Mouse (Mus musculus) NIH3T3 (cell line): ENCODE data around the gene Tmem54.

Experiments used
- DNase-seq: peaks from one replicate; pipeline ENCODE4 v3.0.0-alpha.2; 2012; ENCODE audit warnings: low read depth

Tmem54 gene

DNA sequence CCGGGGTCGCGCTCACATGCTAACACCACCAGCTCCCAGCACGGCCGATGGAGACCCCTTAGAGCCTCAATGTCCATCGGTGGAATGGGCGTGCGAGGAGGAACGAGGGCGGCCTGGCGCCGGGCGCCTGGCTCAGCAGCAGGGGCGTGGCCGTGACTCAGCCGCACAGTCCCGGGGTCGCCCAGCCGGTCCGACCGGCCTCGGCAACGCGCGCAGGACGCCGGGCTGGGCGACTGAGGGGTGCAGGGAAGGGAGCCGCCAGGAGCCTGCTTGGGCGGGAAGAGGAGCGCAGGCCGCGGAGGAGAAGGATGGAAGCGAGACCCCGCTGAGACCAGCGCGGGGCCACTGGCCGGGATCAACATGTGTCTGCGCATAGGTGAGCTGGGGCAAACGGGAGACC, at the start of gene Tmem54:
Gene Tmem54, plus strand, starts transcription at position 193 of the 400 bp plus-strand sequence.
- DNase-seq = no peak

DNA sequence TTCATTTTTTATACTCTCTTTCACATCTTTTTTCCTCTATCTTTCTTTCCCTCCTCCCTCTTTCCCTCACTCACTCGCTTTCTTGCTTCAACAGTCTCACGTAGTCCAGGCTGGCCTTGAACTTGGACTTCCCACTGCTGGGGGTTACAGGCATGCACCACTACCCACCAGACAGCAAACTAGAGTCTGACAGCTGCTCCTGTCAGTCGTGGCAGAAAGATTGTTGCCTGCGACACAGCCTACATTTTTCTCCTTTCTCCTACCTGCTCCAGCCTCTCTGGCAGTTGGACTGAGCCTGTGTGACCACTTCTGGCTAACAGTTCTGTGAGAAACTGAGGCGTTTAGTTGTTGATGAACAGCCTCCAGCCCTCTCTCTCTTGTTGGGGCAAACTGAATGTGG, 49.8 kb upstream of the Tmem54 start:
- no peak for DNase-seq

DNA sequence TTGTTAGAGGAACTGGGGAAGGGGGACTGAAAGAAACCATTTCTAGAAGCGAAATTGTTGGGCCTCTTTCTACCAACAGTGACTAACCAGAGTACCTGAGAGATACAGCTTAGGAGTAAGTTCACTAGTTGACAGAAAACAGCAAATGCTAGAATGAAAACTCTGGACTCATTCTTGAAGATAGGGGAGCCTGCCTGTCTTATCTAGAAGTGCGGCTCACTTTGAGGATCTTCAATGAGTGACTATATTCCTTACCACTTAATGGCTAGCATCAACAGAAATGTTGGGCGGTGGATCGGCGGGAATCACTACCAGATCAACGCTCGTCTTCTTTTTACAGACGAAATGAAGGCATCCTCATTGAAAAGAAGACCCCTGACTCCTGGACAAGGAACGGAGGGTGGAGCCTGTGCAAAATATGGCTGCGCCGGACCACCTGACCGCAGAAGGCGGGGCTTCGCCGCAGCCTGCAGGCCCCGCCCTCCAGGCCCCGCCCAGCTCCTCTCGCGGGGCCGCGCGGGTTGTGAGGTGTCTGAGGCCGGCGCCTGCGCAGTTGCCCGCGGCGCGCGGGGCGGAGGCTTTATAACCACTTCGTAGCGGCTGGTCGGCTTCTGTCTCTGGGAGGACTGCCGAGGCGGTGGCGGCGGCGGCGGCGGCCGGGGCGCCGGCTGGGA, 47.7 kb upstream of the Tmem54 start:
- peak; percentile 100 for DNase-seq

DNA sequence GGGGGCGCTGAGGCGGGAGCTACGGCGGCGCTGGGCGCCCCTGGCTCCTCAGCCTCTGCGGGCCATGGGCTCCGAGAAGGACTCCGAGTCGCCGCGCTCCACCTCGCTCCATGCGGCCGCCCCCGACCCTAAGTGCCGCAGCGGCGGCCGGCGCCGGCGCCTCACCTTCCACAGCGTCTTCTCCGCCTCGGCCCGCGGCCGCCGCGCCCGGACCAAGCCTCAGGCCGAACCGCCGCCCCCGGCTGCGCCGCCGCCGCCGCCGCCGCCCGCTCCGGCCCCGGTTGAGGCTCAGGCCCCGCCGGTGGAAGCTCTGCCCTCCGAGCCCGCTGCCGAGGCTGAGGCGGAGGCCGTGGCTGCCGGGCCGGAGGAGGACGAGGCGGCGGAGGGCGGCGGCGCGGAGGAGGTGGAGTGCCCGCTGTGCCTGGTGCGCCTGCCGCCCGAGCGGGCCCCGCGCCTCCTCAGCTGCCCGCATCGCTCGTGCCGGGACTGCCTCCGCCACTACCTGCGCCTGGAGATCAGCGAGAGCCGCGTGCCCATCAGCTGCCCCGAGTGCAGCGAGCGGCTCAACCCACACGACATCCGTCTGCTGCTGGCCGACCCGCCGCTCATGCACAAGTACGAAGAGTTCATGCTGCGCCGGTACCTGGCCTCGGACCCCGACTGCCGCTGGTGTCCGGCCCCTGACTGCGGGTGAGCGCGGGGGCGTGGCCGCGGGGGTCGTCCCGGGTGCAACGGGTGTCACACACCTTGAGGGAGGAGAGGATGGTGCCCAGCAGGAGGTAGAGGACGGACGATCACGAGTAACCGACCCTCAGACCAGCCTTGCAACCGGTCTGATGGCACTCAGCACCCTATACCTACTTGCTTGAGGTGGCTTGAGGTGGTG, 46.9 kb upstream of the Tmem54 start, which contains the start of gene Rnf19b:
Gene Rnf19b, plus strand, starts transcription at position 65 of the 886 bp plus-strand sequence.
- no peak for DNase-seq

DNA sequence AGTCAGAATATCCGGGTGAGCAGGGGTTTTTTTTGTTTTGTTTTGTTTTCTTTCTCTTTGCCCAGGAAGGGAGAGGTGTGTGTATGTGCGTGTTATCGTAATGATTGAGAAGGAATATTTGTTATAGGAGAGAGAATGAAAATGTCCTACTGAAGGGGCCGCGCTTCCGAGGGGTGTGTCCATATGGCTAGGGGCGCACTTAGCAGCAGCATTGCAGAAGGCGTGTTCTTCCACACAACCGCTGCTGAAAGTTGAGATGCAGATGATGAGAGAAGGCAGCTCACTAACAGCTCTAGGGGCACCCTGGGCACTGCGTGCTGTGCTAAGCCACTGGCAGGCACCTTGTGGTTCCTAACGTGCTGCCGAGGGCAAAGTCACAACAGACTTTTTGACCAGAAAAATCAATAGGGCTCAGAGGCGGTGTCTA, 46.2 kb upstream of the Tmem54 start:
- DNase-seq = peak; percentile 71

DNA sequence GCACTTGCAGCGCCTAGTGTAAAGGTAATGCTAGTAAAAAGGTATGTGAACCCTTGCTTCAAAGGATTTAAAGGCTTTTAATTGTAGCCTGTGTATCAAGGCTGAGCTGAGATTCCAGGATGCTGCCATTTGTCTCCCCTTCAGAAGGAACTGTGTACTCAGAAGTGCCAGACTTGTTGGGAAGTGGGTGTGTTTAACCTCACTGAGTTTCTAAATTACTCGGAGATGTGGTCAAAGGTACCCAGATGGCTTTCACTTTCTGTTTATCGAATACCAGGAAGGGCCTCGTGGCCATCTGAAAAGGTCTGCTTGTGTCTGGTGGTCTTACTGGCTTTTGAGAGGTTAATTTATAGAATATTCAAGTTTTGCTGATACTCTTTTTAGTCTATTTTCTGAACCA, 45.4 kb upstream of the Tmem54 start:
- DNase-seq = peak; percentile 36

DNA sequence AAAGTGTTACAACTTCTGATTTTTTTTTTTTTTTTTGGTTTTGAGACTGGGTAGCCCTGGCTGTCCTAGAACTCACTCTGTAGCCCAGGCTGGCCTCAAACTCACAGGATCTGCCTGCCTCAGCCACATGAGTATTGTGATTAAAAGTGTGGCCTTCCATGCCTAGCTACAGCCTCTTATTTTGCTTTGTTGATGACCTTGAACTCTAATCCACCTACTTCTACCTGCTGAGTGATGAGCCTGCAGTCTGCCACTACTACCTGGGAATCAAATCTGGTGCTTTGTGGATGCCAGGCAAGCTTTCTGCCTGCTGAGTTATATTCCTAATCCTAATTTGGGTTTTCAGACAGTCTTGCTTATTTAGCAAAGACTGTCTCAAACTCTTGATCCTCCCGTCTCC, 43.9 kb upstream of the Tmem54 start:
- no peak for DNase-seq

DNA sequence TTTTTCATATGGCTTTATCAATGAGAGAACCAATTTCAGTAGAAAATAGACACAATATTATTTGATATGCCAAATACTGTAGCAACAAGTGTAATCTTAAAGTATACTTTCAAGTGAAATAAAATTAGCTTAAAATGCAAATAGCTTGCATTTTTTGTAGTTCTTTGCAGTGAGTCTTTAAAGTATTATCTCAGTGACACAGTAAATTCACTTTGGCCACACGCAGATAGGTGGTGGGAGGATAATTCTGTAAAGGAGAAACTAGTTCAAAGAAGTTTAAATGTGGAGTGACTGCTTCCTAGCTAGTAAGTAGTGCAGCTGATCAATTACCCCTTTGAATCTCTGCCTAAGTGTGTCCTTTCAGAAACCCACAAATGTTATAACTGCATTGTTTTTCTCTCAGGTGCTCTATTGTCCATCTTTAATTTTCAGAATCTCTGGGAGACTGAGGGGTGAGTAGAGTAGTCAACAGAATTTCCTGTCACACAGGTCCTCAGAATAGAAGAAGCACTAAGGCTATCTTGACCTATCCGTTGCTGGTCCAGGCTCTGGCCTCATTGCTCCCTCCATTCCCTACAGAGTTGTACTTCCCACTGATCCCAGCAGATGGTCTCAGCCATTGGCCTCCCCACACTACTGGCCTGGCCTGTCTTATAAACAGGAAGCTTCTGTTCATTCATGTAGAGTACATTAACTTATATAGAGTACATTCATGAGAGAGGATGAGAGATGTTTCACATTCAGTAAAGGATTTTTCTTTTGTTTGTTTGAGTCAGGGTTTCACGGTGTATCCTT, 42.9 kb upstream of the Tmem54 start:
- DNase-seq = no peak

DNA sequence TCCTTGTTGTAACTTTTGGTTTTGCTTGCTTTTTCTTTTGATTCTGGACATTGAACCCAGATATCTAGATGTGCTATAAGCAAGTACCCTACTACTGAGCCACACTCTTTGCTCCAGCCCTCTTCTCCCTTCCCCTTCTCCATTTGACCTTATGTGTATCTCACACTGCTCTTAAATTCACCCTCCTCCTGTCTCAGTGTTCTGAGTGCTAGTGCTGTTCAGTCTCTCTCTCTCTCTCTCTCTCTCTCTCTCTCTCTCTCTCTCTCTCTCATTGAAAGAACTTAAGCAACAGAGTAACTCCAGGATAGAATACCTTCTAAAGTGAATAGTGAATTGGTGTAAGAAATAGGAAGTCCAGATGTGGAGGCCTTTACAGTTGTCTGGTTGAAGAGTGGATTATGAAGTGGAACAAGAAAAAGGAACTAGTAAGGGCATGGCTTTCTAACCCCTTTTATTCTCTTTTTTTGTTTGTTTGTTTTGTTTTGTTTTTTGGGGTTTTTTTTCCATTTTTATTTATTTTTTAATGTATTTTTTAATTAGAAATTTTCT, 39.6 kb upstream of the Tmem54 start:
- DNase-seq = no peak

DNA sequence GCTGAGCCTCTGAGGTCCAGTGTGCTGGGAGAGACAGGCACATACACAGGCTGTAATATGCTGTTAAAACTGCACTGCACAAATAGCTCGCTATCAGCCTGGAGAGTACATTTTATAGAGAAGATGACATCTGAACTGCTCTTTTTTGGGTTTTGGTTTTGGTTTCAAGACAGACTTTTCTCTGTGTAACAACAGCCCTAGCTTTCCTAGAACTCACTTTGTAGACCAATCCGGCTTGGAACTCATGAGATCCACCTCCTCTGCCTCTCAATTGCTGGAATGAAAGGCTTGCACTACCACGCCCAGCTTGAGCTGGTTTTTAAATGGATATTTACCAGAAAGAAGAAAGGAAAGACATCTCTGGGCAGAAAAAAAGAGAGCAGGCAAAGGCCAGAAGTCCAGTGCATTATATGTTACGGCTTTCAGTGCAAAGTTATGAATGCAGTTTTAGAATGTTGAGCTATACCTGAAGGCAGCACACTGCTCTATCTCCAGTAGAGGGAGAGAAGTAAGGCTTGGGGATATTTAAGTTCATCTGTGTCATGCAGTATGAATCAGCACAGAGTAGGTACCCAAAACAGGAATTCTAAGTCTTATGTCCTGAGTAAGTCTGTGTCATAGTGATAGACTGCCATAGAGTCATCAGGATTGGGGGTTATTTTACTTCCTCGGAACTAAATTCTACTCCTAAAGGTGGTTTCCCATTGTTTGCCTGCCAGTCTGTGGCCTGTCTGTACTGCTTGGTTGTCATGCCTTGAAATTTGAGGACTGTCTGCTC, 37.5 kb upstream of the Tmem54 start:
- peak; percentile 55 for DNase-seq

DNA sequence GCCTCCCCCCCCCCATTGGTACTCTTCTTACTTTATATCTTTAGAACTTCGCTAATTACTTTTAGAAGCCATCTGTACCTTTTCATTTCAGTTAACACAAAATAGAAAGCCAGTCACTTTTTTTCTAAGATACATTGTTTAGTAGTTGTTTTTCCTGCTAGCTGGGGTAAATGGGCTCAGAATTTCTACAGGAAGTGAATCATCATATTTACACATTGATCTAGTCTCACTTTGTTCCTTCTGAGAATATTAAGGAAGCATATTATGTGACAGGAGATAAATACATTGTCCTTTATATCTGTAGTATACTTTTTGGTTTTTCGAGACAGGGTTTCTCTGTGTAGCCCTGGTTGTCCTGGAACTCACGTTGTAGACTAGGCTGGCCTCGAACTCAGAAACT, 36.5 kb upstream of the Tmem54 start:
- no peak for DNase-seq

DNA sequence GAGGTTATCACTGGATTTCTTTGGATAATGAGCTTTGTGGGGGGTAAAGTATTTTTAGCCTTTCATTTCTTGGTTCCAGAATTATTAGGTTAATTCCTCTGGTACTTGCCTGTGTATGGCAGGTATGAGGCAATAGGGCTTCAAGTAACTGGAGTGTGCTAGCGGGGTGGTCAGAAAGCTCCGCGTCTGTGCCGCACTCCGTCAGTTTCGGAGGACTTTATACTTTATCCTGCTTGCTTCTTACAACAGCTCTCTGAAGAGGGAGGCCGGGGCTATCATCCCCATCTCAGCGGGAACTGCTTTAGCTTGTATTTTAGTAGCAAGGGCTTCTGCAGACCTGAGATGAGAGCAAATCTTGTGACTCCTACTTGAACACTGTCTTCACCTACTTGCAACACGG, 26.2 kb upstream of the Tmem54 start:
- DNase-seq = peak; percentile 32

DNA sequence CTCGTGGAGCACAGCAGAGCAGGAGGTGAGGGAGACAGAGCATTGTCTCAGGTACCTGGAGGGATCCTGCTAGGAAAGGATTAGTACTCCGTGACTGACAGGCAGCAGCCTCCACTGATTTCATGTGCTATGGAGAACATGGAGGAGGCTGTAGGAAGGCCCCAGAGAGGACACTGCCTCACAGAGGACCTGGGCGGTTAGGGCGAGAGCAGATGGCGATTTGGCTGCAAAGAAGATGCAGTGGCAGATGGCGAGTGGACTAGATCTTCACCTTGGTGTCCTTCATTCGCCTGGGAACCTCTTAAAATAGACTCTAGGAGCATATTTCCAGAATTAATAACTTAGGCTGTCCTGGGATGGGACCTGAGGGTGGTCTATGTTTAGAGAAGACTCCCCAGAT, 24.3 kb upstream of the Tmem54 start:
- DNase-seq = no peak

DNA sequence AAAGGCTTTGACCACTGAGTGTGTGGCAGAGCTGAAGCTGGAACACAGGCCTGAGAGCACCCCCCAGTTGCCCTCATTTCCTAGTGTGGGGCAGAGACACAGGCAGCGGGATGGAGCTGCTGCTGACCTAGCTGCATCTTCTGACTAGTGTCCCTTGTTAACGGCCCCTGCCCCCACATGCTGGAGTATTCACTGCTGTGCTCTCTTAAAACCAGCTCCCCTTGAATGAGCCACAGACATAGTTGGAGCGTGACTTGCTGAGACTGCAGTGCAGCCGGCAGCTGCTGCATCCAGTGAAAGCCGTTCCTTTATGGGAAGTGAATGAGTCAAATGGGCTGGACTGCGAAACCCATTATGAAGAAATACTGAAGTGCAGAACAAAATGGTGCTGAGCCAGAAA, 23.8 kb upstream of the Tmem54 start:
- peak; percentile 92 for DNase-seq

DNA sequence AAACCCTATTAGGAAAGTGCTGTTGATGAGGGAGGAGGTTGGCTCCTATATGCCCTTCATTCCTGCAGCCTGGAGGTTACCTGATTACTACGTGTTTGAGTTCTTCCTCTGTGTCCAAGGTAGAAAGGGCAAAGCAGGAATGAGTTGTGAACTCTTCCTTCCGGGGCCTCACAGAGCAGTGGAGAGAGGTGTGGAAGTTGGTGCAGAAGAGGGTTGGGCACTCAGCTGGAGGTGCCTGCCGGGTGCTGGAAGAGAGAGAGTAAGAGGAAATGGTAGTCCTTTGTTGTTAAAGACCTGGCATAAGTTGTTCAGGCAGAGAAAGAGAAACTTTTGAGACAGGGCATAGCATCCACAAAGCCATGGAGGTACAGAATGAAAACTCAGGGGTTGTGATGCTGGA, 23.4 kb upstream of the Tmem54 start:
- no peak for DNase-seq

DNA sequence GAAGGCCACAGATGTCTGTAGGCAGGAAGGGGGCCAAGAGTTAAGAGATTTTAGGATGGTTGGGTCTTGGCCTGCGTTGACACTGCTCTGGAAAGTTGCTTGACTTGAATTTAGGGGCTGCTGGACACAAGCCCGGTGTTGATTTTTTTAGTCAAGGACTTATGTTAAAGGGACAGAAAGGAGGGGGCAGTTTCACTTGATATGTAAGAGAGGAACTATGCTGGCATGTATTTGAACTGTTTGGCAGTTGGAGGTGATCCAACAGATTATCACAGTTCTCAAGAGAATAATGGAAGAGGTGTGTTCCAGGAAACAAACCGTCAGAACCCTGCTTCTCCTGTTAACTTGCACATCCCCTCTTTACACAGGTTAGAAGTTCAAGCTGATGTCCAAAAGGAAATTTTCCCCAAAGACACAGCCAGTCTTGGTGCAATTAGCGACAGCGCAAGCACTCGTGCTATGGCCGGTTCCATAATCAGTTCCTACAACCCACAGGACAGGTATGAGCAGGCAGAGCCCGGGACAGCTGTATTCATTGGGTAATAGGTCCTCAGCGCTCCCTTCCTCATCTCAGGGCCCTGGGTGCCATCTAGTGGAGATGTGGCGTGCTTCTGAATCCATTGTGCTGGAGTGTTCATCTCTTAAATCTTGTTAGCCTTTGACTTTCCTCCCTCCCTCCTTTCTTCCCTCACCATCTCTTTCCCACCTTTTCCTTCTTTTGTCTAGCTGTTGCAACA, 22.8 kb upstream of the Tmem54 start:
- peak; percentile 92 for DNase-seq

DNA sequence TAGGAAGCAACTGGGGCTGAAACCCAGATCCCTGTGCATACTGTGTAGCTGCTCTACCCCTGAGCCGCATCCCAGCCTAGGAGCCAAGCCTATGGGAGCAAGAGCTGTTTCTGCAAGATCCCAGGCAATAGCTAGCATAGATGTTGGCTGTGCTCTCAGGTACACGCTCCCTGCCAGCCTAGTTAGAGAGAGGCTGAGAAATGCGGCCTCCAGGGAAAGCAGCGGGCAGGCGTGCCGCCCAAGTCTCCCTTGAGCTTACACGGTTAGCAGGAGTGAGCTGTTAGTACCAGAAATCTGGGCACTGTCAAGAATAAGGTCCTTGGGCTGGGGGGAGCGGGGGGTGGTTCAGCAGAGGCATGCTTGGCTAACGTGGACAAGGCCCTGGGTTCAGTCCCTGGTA, 20.5 kb upstream of the Tmem54 start:
- no peak for DNase-seq

DNA sequence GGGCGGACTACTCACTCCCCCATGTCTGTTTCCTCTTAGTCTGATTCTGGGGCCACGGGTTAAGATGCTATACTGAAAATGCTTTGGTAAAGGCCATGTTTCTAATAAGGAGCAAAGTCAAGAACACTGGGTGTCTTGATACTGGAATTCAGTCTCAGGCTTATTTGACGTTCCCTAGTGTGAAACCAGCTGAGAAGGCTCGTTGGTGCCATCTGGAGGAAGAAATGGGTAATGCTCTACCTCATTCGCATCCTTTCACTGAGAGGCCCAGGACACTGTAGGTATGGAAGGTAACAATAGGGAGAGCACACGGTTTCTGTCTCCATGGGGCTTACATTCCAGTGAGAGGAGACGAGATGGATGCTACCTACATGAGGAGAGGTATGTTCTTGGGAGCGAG, 19.3 kb upstream of the Tmem54 start:
- DNase-seq = peak; percentile 90

DNA sequence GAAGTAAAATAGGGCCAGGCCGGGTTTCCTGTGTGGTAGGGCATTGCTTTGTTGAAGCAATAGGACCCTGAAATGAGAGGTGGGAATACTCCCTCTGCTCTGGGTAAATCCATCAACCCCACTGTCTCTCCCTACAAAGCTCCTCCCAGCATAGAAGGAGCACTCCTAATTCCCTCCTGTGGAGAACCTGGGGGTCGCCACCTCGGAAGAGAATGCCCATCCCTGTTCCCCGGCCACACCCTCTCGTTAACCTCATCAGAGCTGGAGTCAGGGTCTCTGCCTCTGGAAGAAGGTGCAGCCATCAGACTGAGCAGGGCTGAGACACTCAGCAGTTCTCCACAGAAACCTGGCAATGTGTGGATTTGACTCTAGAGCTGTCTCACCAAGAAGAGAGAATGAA, 17.5 kb upstream of the Tmem54 start:
- DNase-seq = no peak

DNA sequence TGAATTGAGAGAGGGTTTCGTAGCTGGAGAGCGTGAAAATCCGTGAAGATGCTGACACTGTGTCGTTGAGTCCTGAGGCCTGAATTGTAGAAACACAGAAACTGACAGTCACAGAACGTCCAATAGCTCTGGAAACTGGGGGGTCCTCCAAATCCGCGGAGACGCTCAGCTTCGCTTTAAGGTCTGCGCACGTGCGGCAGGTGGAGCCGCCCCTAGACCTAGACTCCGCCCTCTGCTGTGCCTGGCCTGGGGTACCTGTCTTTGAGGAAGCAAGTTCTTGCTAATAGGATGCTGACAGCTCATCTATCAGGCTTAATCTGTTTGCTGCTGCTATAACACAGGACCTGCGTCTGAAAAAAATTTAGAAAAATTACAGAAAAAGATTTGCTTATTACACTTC, 10.1 kb upstream of the Tmem54 start:
- DNase-seq = no peak

DNA sequence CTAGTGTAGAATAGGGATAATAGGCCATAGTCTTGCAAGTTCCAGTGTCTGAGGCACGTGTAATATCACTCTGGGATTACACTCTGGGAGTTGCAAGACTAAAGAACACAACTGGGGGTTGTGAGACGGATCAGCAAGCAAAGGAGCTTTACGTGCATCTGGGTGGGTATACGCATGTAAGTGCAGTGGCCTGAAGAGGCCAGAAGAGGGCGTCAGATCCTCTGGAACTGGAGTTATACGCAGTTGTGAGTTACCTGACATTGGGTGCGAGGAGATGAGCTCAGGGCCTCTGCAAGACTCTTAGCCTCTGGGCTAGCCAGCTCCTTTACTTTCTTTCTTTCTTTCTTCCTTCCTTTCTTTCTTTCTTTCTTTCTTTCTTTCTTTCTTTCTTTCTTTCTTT, 8.3 kb upstream of the Tmem54 start:
- no peak for DNase-seq
